11 mouse cellular contexts compared by ENCODE assay signal in genomic region chr10:83266241-83266640, GRCm38 (mm10).
"Had no signal": no experiment of that assay in that cellular context is flagged by ENCODE, and none has a peak within 500 bp of the region (broad histone marks: within the 10 kb centered on the region; RNA-seq: fewer than 3 reads in every experiment).

No protein-coding gene starts in this region.

- H3K4me1 ChIP-seq: limb, embryonic 12.5 days; liver, embryonic 13.5 days; lung, embryonic 15.5 days had no signal

- H3K27ac ChIP-seq: limb, embryonic 12.5 days; liver, embryonic 13.5 days; lung, embryonic 15.5 days; macrophage; stomach, postnatal 0 days had no signal

- H3K4me3 ChIP-seq: limb, embryonic 12.5 days; liver, embryonic 13.5 days; lung, embryonic 15.5 days had no signal

- DNase-seq: kidney, adult 8-10 months; kidney, postnatal 25 days; liver; liver, embryonic 13.5 days; liver, postnatal 0 days; lung, postnatal 14 days had no signal

- H3K27me3 ChIP-seq: limb, embryonic 12.5 days; liver, embryonic 13.5 days; lung, embryonic 15.5 days had no signal

- H3K4me2 ChIP-seq: limb, embryonic 12.5 days; liver, embryonic 13.5 days; lung, embryonic 15.5 days had no signal

- ATAC-seq: intestine, postnatal 0 days; liver, postnatal 0 days had no signal

- H3K36me3 ChIP-seq: limb, embryonic 12.5 days; liver, embryonic 13.5 days; lung, embryonic 15.5 days had no signal

- H3K9ac ChIP-seq: limb, embryonic 12.5 days; liver, embryonic 13.5 days; liver, postnatal 0 days; lung, embryonic 15.5 days had no signal

- H3K9me3 ChIP-seq: liver, embryonic 13.5 days; lung, embryonic 15.5 days had no signal
